Mouse (Mus musculus) lung, adult 2 months (tissue): ENCODE data around the gene Dlgap1.

Experiments used
- CTCF ChIP-seq: fragments of 200-500 bp; IDR thresholded peaks from 2 replicates; pipeline ENCODE4 v1.5.1; 2011; ENCODE audit warnings: mild to moderate bottlenecking, low read length, control low read depth; ENCODE audit not compliant: insufficient read depth
- POLR2A ChIP-seq: fragments of 200-500 bp; IDR thresholded peaks from 2 replicates; pipeline ENCODE4 v1.6.1; 2011; ENCODE audit warnings: low read depth, mild to moderate bottlenecking, control low read depth, low read length, borderline replicate concordance; ENCODE audit errors: extremely low read depth

GRCm38 (mm10) chr17:70446451-70446850, 477.6 kb downstream of the Dlgap1 start:
- TF ChIP-seq CTCF (no peak), POLR2A (no peak)
